Mouse (Mus musculus) stomach, postnatal 0 days (tissue): Measurements from ENCODE around the gene Slc1a4. TPM values are rescaled to one million over a fixed set of nuclear protein-coding genes. Genes with fewer than 3 reads are reported as not detected.
A peak's percentile ranks its signal among the peaks of the same experiment; 100 is the strongest.

Source experiments
- ATAC-seq: fragments of 200-750 bp; cut with Nextera tagmentation; 2 replicates; pipeline ENCODE4 v1.8.0; 2017; ENCODE audit not compliant: low FRiP score, low TSS enrichment
- DNase-seq: peaks from one replicate; pipeline ENCODE4 v3.0.0-alpha.2; 2016; ENCODE audit warnings: low spot score
- H3K27ac ChIP-seq: fragments of 300-500 bp; sonication (generic); replicated peaks from 2 replicates; pipeline ENCODE4 v1.5.1; 2014; ENCODE audit warnings: mild to moderate bottlenecking, control low read depth
- H3K27me3 ChIP-seq: fragments of 300-500 bp; sonication (generic); 2 replicates; pipeline ENCODE4 v1.6.1; 2014; ENCODE audit warnings: low read length; ENCODE audit not compliant: control insufficient read depth, insufficient read depth
- H3K36me3 ChIP-seq: fragments of 300-500 bp; sonication (generic); 2 replicates; pipeline ENCODE4 v1.6.1; 2014; ENCODE audit warnings: low read length, mixed read lengths; ENCODE audit not compliant: control insufficient read depth, insufficient read depth
- H3K4me1 ChIP-seq: fragments of 300-500 bp; sonication (generic); replicated peaks from 2 replicates; pipeline ENCODE4 v1.6.1; 2014; ENCODE audit warnings: antibody characterized with exemption; ENCODE audit not compliant: control insufficient read depth, insufficient read depth
- H3K4me2 ChIP-seq: fragments of 300-500 bp; sonication (generic); replicated peaks from 2 replicates; pipeline ENCODE4 v1.6.1; 2014; ENCODE audit warnings: low read depth, mild to moderate bottlenecking, control low read depth, moderate library complexity
- H3K4me3 ChIP-seq: fragments of 300-500 bp; sonication (generic); 2 replicates; pipeline ENCODE4 v1.5.1; 2014; ENCODE audit warnings: low read depth, low read length, control low read depth
- H3K9ac ChIP-seq: fragments of 300-500 bp; sonication (generic); 2 replicates; pipeline ENCODE4 v1.6.1; 2014; ENCODE audit warnings: mild to moderate bottlenecking, low read length, control low read depth, mixed read lengths
- H3K9me3 ChIP-seq: fragments of 300-500 bp; sonication (generic); 2 replicates; pipeline ENCODE4 v1.6.1; 2016; ENCODE audit warnings: low read length; ENCODE audit not compliant: control insufficient read depth
- CTCF ChIP-seq: IDR thresholded peaks from 2 replicates; pipeline ENCODE4 v1.5.1; 2016; ENCODE audit warnings: antibody characterized with exemption, low read depth, mild to moderate bottlenecking, moderate library complexity
- EP300 ChIP-seq: optimal IDR thresholded peaks from 2 replicates; pipeline ENCODE3; 2016; ENCODE audit warnings: antibody characterized with exemption
- WGBS: fragments of 180-500 bp; shearing (Covaris S2); extraction: QIAGEN DNeasy Blood & Tissue Kit; methylation state at CpG from one replicate; pipeline ENCODE4 v1.1.7; 2014; 5-methylcytosine and 5-hydroxymethylcytosine counted together
- polyA plus RNA-seq: library from polyadenylated mRNA; unstranded; fragments of >200 nt; fragmentation: Nextera tagmentation; extraction: Ambion mirVana; gene quantifications from 2 replicates; pipeline ENCODE4 v1.2.1, GENCODE M21; 2015

Gene Slc1a4
- polyA plus RNA-seq, 1 experiment from 2014 or later, result 7.2 TPM

DNA sequence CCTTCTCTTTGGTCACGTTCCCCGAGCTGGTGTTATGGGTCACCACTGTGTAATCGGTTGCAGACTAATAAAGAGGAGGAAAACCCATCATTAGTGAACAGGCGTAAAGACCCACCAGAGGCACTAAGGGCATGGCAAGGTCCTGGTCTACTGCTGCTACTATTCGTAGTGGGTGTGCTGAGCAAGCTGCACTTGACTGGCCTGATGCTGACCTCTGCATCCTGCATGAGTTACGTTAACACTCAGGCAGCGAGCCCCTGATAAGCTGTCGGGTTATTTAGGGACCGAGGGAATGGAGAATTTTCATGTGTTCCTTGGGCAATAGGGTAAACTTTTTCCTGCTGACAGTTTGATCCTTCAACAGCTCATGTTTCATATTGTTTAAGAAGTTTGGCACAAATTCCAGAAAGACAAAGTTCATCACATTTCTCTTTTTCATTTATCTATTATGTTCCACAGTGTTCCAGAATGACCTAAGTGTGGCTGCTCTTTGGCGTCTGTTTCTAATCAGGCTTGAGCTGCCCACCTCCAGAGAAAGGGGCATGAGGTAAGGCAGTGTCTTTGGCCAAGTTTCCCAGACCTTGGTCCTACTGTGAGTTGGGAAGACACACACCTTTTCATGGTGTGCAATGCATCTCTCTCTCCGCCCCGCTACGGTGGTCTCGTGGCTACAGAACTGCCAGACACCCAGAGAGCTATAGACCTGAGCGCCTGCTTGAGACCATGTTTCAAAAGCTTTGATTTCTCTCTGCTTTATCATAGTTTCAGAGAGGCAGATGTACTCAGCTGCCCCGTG, 13.7 kb downstream of the Slc1a4 start:
- ATAC-seq (no peak), DNase-seq (no peak)
- H3K36me3 ChIP-seq, result peaks cover 2% of the 10 kb centered on the region; the same call in 1 of the 2 replicates
- no peak overlapping the region for H3K4me3 ChIP-seq
- H3K9me3 ChIP-seq, result no peaks in the 10 kb centered on the region
- H3K9ac ChIP-seq, result no peak overlapping the region
- WGBS, result 68% methylated on average over 16 of the region's 16 CpGs
- H3K4me2 ChIP-seq, result no peak overlapping the region
- no peak overlapping the region for H3K27ac ChIP-seq
- no peaks in the 10 kb centered on the region for H3K4me1 ChIP-seq
- H3K27me3 ChIP-seq, result no peaks in the 10 kb centered on the region
- TF ChIP-seq EP300 (no peak), CTCF (no peak)

DNA sequence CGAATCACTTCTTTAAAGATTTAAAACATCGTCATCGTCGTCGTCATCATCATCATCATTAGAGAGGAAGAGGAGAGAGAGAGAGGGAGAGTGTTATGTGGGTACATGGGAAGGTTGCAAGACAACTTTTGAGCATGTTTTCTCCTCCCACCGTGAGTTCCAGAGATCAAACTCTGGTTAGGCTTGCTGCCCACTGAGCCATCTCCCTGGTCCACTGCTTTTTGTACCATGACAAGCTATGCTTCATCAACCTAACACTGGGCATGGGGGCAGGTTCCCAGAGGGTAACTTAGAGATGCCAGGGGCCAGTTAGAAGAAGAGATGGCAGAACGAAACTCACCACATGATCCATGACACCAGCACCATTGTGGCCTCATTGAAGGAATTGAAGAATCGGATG, 18.9 kb downstream of the Slc1a4 start:
- Histone ChIP-seq H3K36me3 (peaks cover 6% of the 10 kb centered on the region), H3K9me3 (no peaks in the 10 kb centered on the region), H3K4me2 (no peak overlapping the region), H3K4me3 (no peak overlapping the region), H3K9ac (no peak overlapping the region), H3K27me3 (no peaks in the 10 kb centered on the region), H3K4me1 (no peaks in the 10 kb centered on the region), H3K27ac (no peak overlapping the region)
- ATAC-seq (no peak), DNase-seq (no peak)
- TF ChIP-seq CTCF (no peak), EP300 (no peak)
- 92% methylated on average over 8 of the region's 8 CpGs for WGBS

DNA sequence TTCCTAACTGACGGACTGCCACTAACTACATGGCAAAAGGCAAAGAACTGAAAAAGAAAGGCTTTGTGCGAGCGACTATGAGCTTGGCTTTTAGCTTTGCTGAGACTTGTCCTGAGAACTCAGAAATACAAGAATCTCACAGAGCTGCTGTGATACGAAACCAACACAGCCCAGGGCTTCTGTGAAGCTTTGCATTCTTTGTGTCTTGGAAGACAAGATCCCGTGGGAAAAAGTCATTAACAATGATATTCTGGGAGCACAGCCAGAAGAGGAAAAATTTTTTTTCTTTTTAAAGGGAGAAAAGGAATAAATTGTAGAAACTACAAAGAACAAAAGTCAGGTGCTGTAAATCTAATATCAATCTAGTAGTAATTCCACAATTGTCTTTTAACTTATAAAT, 23.5 kb downstream of the Slc1a4 start:
- H3K4me3 ChIP-seq, result no peak overlapping the region
- H3K9ac ChIP-seq, result no peak overlapping the region
- TF ChIP-seq EP300 (no peak), CTCF (no peak)
- no peaks in the 10 kb centered on the region for H3K27me3 ChIP-seq
- H3K4me1 ChIP-seq, result no peaks in the 10 kb centered on the region
- H3K4me2 ChIP-seq, result no peak overlapping the region; the same call in 1 of the 2 replicates
- 43% methylated on average over 5 of the region's 5 CpGs for WGBS
- no peak for ATAC-seq
- H3K9me3 ChIP-seq, result no peaks in the 10 kb centered on the region
- H3K27ac ChIP-seq, result peak overlapping the region; percentile 40; the same call in 1 of the 2 replicates
- DNase-seq, result no peak
- H3K36me3 ChIP-seq, result peaks cover 17% of the 10 kb centered on the region

DNA sequence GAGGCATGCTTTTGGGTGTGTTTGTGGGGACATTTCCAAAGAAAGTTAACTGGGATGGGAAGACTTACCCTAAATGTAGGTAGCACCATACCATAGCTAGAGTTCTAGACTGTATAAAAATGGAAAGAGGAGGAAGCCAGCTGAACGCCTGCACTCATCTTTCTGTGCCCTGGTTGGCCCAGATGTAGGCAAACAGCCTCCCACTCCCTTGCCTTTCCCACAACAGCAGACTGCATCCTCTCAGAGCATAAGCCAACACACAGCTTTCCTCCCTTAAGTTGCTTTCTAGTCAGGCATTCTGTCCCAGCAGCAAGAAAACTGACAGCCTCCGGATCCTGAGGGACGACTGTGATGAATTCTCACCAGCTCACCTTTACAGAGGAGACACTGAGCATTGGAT, 25.1 kb downstream of the Slc1a4 start:
- Histone ChIP-seq H3K4me2 (no peak overlapping the region), H3K27me3 (no peaks in the 10 kb centered on the region), H3K27ac (no peak overlapping the region), H3K4me1 (no peaks in the 10 kb centered on the region), H3K9ac (no peak overlapping the region), H3K36me3 (peaks cover 18% of the 10 kb centered on the region), H3K4me3 (no peak overlapping the region), H3K9me3 (no peaks in the 10 kb centered on the region)
- no peak for TF ChIP-seq CTCF
- no peak for TF ChIP-seq EP300
- 90% methylated on average over 3 of the region's 3 CpGs for WGBS
- DNase-seq (no peak), ATAC-seq (no peak)

DNA sequence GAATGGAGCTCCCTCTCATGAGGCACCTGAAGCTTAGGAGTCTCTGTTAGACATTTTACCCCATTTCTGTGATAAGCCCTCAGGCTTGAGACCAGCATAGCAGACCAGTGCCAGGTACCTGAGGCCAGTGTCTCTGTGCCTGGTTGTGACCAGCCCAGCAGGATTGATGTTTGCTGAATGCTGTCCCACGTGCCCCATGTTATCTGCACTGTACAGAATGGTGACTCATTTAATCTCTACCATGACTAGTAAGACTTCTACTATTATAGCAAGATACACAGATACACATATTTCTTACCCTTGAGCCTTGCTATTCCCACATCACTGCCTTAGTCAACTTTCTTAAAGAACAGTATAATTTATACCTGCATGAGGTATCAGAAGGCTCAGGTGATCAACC, 26.9 kb downstream of the Slc1a4 start:
- peaks cover 17% of the 10 kb centered on the region for H3K36me3 ChIP-seq
- ATAC-seq, result peak; percentile 94

DNA sequence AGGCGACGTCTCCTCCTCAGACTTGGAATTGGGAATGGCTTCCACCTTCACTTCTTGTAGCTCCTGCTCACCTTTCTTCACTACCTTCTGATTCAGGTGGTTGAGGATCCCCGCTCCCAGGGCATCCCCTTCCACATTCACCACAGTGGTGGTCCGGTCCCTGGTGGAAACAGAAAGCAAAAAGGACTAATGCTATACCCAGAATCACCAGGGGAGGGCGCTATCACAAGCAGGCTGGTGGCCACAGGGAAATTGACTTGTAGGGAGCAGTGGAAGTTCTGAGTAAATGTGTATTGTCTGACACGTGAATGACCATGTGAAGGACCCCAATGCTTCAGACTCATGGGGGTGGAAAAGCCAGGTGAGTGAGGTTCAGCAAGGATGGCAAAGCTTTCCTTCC, 28.2 kb downstream of the Slc1a4 start:
- H3K36me3 ChIP-seq, result peaks cover 17% of the 10 kb centered on the region

More for the DNA sequence above, 26.9 kb downstream of the Slc1a4 start:
- WGBS, result 62% methylated on average over 1 of the region's 1 CpGs
- no peaks in the 10 kb centered on the region for H3K9me3 ChIP-seq
- no peak overlapping the region for H3K27ac ChIP-seq
- TF ChIP-seq EP300 (no peak), CTCF (no peak)
- peak; percentile 73 for DNase-seq
- H3K27me3 ChIP-seq, result no peaks in the 10 kb centered on the region
- H3K4me3 ChIP-seq, result no peak overlapping the region
- no peaks in the 10 kb centered on the region for H3K4me1 ChIP-seq
- H3K4me2 ChIP-seq, result no peak overlapping the region
- H3K9ac ChIP-seq, result no peak overlapping the region

More for the DNA sequence above, 28.2 kb downstream of the Slc1a4 start:
- no peak overlapping the region for H3K4me2 ChIP-seq
- H3K27me3 ChIP-seq, result no peaks in the 10 kb centered on the region
- H3K9me3 ChIP-seq, result no peaks in the 10 kb centered on the region
- H3K4me1 ChIP-seq, result no peaks in the 10 kb centered on the region
- no peak for TF ChIP-seq EP300
- peak; percentile 86 for TF ChIP-seq CTCF
- no peak overlapping the region for H3K9ac ChIP-seq
- no peak overlapping the region for H3K4me3 ChIP-seq
- DNase-seq (peak; percentile 44), ATAC-seq (no peak)
- no peak overlapping the region for H3K27ac ChIP-seq
- WGBS, result 75% methylated on average over 6 of the region's 6 CpGs
